Mouse (Mus musculus) heart, embryonic 10.5 days (tissue): ENCODE data around the gene Tmc3. TPM values are rescaled to one million over a fixed set of nuclear protein-coding genes. Genes with fewer than 3 reads are reported as not detected.

Experiments used
- DNase-seq: peaks from one replicate; pipeline ENCODE4 v3.0.0-alpha.2; 2017; ENCODE audit warnings: low spot score
- H3K27ac ChIP-seq: fragments of 300-500 bp; sonication (generic); 2 replicates; pipeline ENCODE4 v1.5.1; 2016; ENCODE audit warnings: mild to moderate bottlenecking
- H3K27me3 ChIP-seq: fragments of 300-500 bp; sonication (generic); 2 replicates; pipeline ENCODE4 v1.6.1; 2016; ENCODE audit warnings: mild to moderate bottlenecking; ENCODE audit not compliant: poor library complexity, insufficient read depth, severe bottlenecking
- H3K36me3 ChIP-seq: fragments of 300-500 bp; sonication (generic); 2 replicates; pipeline ENCODE4 v1.6.1; 2016; ENCODE audit warnings: mild to moderate bottlenecking, moderate library complexity
- H3K4me1 ChIP-seq: fragments of 300-500 bp; sonication (generic); 2 replicates; pipeline ENCODE4 v1.6.1; 2016; ENCODE audit warnings: mild to moderate bottlenecking
- H3K4me3 ChIP-seq: fragments of 300-500 bp; sonication (generic); 2 replicates; pipeline ENCODE4 v1.5.1; 2016; ENCODE audit warnings: mild to moderate bottlenecking, moderate library complexity
- H3K9me3 ChIP-seq: fragments of 300-500 bp; sonication (generic); 2 replicates; pipeline ENCODE4 v1.6.1; 2016; ENCODE audit warnings: mild to moderate bottlenecking, moderate library complexity
- WGBS: fragments of 180-500 bp; shearing (Covaris S2); methylation state at CpG from one replicate; pipeline ENCODE4 v1.1.7; 2016; 5-methylcytosine and 5-hydroxymethylcytosine counted together
- polyA plus RNA-seq: library from polyadenylated mRNA; unstranded; fragments of >200 nt; fragmentation: Nextera tagmentation; extraction: Ambion mirVana; gene quantifications from 2 replicates; pipeline ENCODE4 v1.2.1, GENCODE M21; 2016

Gene Tmc3
- polyA plus RNA-seq, 1 experiment from 2014 or later, result 0.35 TPM

DNA sequence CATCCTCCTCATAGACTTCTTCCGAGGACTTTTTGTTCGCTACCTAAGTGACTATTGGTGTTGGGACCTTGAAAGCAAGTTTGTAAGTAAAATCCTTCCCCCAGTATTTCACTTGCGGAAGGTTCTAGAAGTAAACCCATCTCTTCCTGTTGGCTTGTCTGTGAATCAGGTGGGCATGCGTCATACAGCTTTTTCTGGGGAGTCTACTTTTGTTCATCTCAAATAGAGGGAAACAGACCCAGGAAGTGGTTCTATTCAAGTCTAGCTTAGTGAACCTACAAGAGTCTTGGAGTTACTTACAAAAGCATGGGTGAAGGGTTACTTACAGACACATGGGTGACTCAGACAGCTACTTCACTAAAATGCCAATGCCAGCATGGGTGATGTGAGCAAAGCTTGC, 25.2 kb downstream of the Tmc3 start:
- no peaks in the 10 kb centered on the region for H3K9me3 ChIP-seq
- H3K36me3 ChIP-seq, result no peaks in the 10 kb centered on the region
- H3K27me3 ChIP-seq, result no peaks in the 10 kb centered on the region
- no peak overlapping the region for H3K4me3 ChIP-seq
- no peaks in the 10 kb centered on the region for H3K4me1 ChIP-seq
- DNase-seq, result no peak
- 92% methylated on average over 4 of the region's 4 CpGs for WGBS
- no peak overlapping the region for H3K27ac ChIP-seq

DNA sequence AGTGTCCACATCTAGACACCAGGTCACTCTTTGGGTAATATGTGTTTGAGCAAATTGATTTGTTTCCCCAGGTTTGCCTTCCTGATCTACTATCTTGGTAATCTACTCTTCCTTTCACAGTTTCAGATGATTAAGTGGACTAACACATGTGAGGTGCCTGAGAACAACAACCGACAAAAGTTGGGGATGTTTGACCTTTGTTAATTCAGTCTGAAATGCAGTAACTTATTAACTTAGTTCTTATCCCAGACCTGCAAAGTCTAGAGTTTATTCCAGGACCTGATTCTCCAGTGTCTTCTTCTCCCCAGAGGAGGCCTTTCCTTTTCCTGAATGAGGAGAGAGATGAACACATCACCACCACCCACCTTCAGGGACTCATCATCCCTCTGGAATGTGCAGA, 27.2 kb downstream of the Tmc3 start:
- Histone ChIP-seq H3K4me3 (no peak overlapping the region), H3K27ac (no peak overlapping the region), H3K9me3 (no peaks in the 10 kb centered on the region), H3K4me1 (no peaks in the 10 kb centered on the region), H3K27me3 (no peaks in the 10 kb centered on the region), H3K36me3 (no peaks in the 10 kb centered on the region)
- DNase-seq, result no peak
- 87% methylated on average over 1 of the region's 1 CpGs for WGBS

DNA sequence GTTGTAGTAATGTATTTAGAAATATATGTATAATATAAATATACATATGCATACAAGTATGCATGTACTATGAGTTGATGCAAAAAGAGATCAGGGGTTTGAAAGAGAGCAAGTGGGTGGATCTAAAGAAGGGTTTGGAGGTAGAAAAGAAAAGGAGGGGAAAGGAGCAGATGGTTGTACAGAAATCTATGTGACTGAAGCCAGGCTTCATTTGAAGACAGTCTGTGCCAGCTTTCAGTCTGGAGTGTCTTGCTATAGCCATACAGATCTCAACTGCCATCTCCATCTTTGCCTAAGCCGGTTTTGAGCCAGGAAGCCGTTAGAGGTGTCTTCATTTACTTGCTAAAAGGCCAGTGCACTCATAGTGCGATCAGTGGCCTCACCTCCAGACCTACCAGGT, 30.5 kb downstream of the Tmc3 start:
- no peak overlapping the region for H3K4me3 ChIP-seq
- no peaks in the 10 kb centered on the region for H3K4me1 ChIP-seq
- H3K36me3 ChIP-seq, result no peaks in the 10 kb centered on the region
- 85% methylated on average over 3 of the region's 3 CpGs for WGBS
- no peak for DNase-seq
- H3K27ac ChIP-seq, result no peak overlapping the region
- no peaks in the 10 kb centered on the region for H3K27me3 ChIP-seq
- no peaks in the 10 kb centered on the region for H3K9me3 ChIP-seq

DNA sequence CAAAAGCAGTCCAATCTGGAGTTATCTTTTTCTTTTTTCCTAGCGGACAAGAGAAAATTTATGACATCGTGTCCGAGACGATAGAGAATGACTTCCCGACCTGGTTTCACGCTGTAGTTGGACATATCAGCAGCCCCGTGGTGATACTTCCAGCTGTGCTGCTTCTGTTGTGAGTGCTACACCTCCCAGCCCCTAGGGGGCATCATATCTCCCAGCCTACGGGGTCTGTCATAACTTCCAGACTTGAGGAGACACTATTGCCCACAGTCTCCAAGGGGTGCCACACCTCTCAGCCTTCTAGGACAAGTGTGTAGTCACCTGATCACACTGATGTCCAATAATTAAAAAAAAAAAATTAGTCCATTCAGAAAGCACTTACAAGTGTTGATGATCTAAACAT, 31.1 kb downstream of the Tmc3 start:
- Histone ChIP-seq H3K27me3 (no peaks in the 10 kb centered on the region), H3K27ac (no peak overlapping the region), H3K9me3 (no peaks in the 10 kb centered on the region), H3K36me3 (no peaks in the 10 kb centered on the region), H3K4me3 (no peak overlapping the region), H3K4me1 (no peaks in the 10 kb centered on the region)
- WGBS, result 87% methylated on average over 8 of the region's 8 CpGs
- DNase-seq, result no peak

DNA sequence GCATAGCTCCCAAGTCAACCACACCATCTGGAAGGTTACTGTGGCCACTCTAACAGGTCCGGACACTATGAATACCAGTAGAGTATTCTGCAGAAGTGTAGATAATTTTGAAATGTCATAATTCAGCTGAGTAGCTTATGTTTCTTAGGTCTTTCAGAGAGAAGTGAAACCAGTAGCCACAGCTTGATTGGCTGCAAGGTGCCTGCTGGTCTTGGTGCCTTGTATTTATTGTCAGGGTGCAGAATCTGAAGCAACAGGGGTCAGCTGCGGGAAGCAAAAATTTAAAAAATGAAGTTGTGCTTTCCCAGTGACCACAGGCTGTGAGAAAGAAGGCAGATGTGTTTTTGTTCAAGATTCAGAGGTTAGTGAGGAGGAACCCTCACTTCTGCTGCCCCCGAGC, 31.5 kb downstream of the Tmc3 start:
- no peak overlapping the region for H3K4me3 ChIP-seq
- H3K9me3 ChIP-seq, result no peaks in the 10 kb centered on the region
- H3K4me1 ChIP-seq, result no peaks in the 10 kb centered on the region
- no peak overlapping the region for H3K27ac ChIP-seq
- H3K27me3 ChIP-seq, result no peaks in the 10 kb centered on the region
- 91% methylated on average over 3 of the region's 3 CpGs for WGBS
- H3K36me3 ChIP-seq, result no peaks in the 10 kb centered on the region
- DNase-seq, result no peak

DNA sequence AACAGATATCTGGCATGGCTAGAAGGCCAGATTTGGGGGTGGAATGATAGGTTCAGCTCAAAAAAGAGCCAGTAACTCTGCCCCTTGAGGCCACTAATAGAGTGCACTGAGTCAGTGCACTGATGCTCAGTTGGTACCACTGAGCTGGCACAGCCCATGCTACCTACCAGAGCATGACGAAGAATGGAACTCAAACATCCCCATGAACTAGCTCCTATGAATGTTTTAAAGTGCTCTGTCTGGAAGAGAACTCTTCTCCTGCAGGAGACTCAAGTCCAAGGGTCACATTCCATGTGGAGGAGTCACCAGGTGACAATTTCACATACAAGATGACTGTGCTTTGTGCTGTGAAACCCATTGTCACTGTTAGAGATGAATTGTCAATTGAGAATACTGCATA, 34.0 kb downstream of the Tmc3 start:
- 84% methylated on average over 1 of the region's 1 CpGs for WGBS
- Histone ChIP-seq H3K36me3 (no peaks in the 10 kb centered on the region), H3K9me3 (no peaks in the 10 kb centered on the region), H3K27ac (no peak overlapping the region), H3K4me1 (0 out of 2 replicates have a peak, but pooled peaks cover 4% of the 10 kb centered on the region), H3K27me3 (no peaks in the 10 kb centered on the region), H3K4me3 (no peak overlapping the region)
- no peak for DNase-seq

DNA sequence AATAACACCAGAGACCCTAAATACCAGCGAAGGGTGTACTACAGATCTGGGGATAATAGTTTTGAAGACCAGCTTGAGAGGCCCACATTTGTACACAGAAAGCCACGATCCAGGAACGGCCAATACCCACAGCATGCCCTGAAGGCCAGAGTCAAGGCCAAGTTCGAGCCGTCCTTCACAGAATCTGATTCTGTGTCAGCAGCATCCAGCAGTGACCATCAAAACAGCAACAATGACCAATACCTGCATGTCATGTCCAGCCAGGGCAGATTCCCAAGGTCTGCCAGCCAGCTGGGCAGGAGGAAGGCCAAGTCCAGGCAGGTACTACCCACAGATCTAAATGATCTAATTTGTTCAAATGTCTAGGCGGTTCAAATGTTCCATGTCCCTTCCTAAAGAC, 37.9 kb downstream of the Tmc3 start:
- Histone ChIP-seq H3K36me3 (no peaks in the 10 kb centered on the region), H3K27me3 (no peaks in the 10 kb centered on the region), H3K9me3 (no peaks in the 10 kb centered on the region), H3K27ac (no peak overlapping the region), H3K4me3 (no peak overlapping the region), H3K4me1 (0 out of 2 replicates have a peak, but pooled peaks cover 4% of the 10 kb centered on the region)
- WGBS, result 91% methylated on average over 6 of the region's 6 CpGs
- no peak for DNase-seq

DNA sequence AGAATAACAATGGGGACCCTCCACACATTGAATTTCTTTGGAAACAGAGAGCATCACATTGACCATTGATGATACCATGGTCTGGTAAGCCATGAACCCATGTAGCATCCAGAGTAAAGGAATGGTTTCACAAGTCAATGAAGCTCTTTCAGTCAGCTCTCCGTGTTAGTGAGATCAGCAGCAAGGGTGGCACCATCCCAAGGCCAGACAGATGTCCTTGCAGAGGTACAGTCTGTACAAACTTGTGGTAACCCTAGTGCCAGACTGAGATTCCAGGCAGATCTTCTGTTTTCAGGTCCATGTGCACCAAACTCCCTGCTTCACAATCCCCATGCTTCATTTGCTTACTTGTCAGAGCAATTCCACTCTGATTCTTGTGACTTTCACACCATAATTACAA, 39.3 kb downstream of the Tmc3 start:
- H3K27me3 ChIP-seq, result no peaks in the 10 kb centered on the region
- H3K27ac ChIP-seq, result no peak overlapping the region
- 0 out of 2 replicates have a peak, but pooled peaks cover 4% of the 10 kb centered on the region for H3K4me1 ChIP-seq
- H3K36me3 ChIP-seq, result no peaks in the 10 kb centered on the region
- H3K4me3 ChIP-seq, result no peak overlapping the region
- 77% methylated on average over 1 of the region's 1 CpGs for WGBS
- no peak for DNase-seq
- H3K9me3 ChIP-seq, result no peaks in the 10 kb centered on the region

DNA sequence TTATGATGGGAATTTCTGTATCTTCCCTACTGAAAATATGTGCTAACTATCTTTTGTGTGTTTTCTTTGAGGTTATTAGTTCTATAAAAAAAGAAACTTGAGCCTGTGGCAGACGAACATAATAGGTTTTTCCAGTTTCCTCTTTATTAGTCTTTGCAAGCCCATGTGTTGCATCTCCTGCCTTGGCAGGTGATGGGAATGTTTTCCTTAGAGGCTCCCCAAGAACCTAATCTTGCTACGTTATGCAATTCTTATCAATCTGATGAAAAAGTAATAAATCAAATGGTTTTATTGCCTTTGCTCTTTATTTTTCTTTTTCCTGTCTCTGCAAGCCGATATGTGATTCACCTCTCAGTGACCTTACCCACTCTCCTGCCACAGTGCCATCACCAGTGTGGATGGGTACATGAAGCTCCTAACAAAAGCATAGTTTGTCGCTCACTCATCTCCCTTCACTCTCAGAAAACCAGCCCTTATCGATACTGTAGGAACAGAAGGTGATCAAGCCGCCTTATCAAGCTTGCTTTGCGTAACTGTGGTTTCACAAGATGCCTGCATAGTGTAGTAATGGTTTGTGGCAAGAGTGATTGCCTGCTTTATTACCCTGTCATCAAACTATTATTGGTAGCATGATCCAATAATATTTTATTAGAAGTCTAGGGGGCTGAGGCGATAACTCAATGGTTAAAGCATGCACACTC, 42.0 kb downstream of the Tmc3 start:
- no peaks in the 10 kb centered on the region for H3K36me3 ChIP-seq
- no peaks in the 10 kb centered on the region for H3K27me3 ChIP-seq
- H3K27ac ChIP-seq, result no peak overlapping the region
- H3K4me1 ChIP-seq, result 0 out of 2 replicates have a peak, but pooled peaks cover 6% of the 10 kb centered on the region
- DNase-seq, result no peak
- H3K9me3 ChIP-seq, result no peaks in the 10 kb centered on the region
- WGBS, result 78% methylated on average over 8 of the region's 8 CpGs
- no peak overlapping the region for H3K4me3 ChIP-seq

DNA sequence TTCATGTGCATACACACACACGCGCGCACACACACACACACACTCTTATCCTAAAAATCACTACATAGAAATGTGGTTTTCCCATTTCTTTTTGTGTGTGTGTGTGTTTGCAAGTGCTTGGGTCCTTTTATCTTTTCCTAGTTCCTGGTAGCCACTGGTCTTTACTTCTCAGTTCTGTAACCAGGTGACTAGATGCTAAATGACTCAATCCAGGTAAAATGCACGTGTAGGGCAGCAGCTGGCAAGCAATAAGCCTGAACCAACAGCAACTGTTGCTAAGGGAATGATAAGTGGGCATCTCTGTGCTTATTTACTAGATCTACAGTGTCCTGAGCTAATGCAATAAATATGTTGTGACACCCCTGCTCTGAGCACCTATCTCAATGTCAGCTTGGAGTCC, 42.6 kb downstream of the Tmc3 start:
- no peaks in the 10 kb centered on the region for H3K27me3 ChIP-seq
- DNase-seq, result no peak
- H3K9me3 ChIP-seq, result no peaks in the 10 kb centered on the region
- H3K4me3 ChIP-seq, result no peak overlapping the region
- 0 out of 2 replicates have a peak, but pooled peaks cover 3% of the 10 kb centered on the region for H3K4me1 ChIP-seq
- WGBS, result 82% methylated on average over 4 of the region's 4 CpGs
- H3K27ac ChIP-seq, result no peak overlapping the region
- no peaks in the 10 kb centered on the region for H3K36me3 ChIP-seq

DNA sequence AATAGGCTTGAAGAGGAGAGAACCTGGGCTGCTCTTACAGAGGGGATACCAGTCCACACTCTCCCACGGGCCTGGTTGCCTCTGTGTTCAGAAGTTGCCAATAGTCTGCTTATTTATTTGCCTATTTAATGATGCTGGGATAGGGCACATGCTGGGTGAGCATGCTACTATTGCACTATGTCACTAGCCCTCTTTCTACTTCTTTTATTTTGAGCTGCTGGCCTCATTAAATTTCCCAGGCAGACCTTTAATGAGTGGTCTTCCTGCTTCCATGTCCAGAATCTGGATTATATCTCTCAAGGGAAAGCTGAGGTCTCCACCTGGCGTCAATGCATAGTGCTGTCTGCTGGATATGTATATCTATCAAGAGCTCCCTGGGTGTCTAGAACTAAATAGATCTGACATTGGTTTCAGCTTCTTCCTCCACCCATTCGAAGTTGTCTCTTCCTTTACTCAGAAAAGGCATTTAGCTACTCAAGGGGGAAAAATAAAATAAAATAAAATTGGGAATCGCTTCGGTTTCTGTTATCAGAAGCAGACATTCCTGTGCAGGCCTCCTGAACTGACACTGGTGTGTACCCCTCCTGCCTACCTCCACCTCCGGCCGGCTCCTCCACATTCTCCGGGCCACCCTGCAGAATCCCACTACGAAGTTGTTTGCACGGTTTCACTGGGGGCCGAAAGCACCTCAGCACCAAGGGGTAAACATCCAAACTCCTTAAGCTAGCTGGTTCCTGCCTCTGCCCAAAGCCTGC, 46.5 kb downstream of the Tmc3 start:
- peaks cover 8% of the 10 kb centered on the region; the same call in 1 of the 2 replicates for H3K36me3 ChIP-seq
- peak overlapping the region; percentile 86 for H3K27ac ChIP-seq
- 9% methylated on average over 11 of the region's 11 CpGs for WGBS
- no peaks in the 10 kb centered on the region for H3K9me3 ChIP-seq
- DNase-seq, result no peak
- peak overlapping the region; percentile 65 for H3K4me3 ChIP-seq
- H3K27me3 ChIP-seq, result no peaks in the 10 kb centered on the region
- H3K4me1 ChIP-seq, result peaks cover 20% of the 10 kb centered on the region

DNA sequence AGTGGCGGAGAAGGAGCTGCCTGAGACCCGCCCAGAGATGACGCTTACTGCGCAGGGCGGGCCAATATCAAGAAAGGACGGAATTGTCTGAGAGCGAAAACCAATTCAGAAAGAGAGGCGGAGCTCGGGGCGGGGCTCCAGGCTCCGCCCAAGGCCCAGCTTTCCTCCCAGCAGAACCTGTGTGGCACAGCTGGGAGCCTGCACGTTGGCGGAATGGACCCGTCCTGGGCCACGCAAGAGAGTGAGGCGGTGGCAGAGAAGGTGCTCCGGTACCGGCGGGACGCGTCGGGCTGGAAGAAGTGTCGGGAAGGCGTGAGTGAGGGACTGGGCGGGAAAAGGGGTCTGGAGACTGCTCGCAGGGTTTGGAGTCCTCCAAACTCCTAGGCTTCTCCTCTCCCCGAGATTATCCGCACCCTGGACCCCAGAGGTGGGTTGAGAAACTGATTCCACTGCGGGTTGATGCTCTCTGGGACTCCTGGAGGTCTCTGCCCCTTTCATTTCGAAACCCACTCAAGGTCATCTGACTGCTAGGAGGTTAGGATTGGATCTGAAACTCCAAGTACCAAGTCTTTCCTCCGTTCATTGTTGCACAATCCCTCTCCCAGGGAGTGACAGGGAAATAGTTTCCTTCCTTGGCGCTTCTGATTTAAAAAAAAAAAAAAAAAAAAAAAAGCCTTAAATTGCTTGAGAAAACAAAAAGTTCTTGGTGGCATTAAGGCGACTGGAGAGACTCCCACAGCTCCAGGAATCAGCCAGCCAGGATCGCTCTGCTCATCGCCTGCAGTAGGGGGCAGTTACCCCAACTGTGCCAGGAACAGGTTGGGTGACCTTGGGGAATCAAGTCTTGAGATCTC, 47.3 kb downstream of the Tmc3 start, which contains the start of gene Stard5:
TSS of gene Stard5 (plus strand) at position 132 of the 854 bp plus-strand sequence.
- H3K4me1 ChIP-seq, result peaks cover 20% of the 10 kb centered on the region
- WGBS, result under 1% methylated on average over 35 of the region's 35 CpGs
- DNase-seq, result peak; percentile 95
- no peaks in the 10 kb centered on the region for H3K27me3 ChIP-seq
- peak within 1 kb of the TSS; percentile 65 for H3K4me3 ChIP-seq
- no peaks in the 10 kb centered on the region for H3K9me3 ChIP-seq
- H3K36me3 ChIP-seq, result peaks cover 16% of the 10 kb centered on the region; the same call in 1 of the 2 replicates
- H3K27ac ChIP-seq, result peak within 1 kb of the TSS; percentile 86
